Mouse (Mus musculus) testis, postnatal 10 days (tissue): ENCODE results near the gene Grk3.

Experiments used
- DNase-seq: peaks from one replicate; pipeline ENCODE4 v3.0.0; 2021; ENCODE audit warnings: low spot score

Gene Grk3

GRCm38 (mm10) chr5:113015236-113016061 lies at the start of gene Grk3:
Gene Grk3, minus strand, starts transcription at chr5:113015791.
- peak; percentile 70 for DNase-seq

GRCm38 (mm10) chr5:113054308-113054707 lies 38.7 kb upstream of the Grk3 start:
- DNase-seq = peak; percentile 88

GRCm38 (mm10) chr5:113050581-113051185 lies 35.1 kb upstream of the Grk3 start:
- DNase-seq = no peak

DNA sequence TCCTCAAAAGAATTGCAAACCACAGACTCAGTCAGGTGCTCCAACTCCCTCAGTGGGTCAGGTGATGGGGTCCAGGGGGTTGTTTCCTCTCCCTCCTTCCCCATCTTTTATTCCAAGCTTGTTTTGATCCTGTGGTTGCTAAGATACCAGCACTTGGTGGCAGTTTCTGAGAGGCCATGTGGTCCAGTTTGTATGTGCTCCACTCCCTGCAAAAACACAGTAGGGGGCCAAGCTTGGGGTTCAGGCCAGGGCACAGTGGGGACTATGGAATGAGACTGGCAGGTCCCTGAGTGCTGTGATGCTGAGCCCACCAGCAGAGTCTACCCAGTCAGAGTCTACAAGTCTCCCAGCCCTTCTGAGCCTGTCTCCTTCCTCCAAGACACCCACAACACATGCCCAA lies 34.3 kb upstream of the Grk3 start:
- DNase-seq = no peak

DNA sequence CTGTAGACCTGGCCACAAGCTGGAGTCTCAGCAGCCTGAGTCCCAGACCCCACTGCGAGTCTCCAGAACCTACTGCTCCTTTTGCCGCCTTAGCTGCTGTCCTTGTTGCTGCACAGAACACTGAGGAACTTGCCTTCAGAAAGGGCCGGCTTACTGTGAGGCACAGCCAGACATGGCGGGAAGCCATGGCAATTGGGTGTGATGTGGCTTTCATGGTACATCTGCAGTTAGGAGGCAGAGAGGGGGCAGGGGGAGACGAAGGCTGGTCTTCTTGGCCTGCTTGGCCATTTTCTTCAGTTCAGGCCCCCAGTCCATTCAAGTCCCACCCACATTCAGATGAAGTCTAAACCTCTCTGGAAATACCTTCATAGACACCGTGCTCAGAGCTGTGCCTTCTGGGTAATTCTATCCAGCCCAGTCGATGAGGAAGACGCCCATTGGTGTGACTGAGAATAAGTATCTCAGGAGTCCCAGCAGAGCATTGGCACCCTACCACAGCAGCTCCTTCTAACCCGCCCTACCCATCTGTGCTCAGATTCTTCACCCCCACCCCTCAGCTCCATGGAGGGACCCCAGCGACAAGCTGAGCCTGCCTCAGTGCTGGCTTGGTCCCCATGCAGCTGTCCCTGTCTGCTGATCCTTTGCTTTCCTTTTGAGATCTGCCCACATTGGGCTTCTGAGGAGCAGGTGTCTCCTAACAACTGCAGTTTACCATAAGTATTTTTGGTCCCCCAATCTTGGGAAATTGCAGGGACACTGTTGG lies 30.1 kb upstream of the Grk3 start:
- DNase-seq = no peak

- DNase-seq = no peak
These were observed 27.9 kb upstream of the Grk3 start for GRCm38 (mm10) chr5:113043531-113043930.

GRCm38 (mm10) chr5:113041567-113042071 lies 26.0 kb upstream of the Grk3 start:
- no peak for DNase-seq

DNA sequence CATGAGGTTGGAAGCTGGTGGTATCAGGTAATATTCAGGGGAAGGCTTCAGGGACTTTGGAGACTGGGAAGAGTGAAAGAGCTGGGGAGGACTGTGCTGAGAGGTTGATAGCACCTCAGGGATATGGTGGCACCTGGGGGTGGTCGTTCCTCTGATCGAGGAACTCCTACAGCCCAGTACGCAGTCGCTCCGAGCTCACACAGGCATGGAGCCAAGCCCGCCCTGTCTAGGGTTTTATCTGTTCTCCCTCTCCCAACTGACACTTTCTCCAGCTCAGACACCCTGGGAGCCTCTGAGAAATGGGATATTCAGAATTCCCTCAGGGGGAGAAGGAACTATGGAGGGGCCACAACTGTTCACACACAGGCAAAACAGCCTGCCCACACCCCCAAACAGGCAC lies 25.2 kb upstream of the Grk3 start:
- DNase-seq = peak; percentile 52

DNA sequence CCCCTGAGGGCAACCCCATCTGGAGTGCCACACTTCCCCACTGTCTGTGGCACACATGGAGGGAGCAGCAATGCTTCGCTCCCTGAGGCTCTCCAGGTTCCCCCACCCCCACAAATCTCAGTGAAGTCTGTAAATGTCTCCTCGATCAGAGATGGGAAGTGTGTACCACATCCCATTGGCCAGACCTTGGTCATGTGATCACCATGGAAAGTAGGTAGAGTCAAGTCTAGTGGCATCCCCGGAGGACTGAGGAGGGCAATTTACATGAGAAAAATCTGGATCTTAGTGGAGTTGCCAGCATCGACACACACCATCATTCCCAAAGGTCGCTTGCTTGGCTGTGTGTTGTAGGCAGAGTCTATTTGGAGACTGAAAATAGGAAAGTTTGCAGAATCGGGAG lies 23.0 kb upstream of the Grk3 start:
- no peak for DNase-seq

DNA sequence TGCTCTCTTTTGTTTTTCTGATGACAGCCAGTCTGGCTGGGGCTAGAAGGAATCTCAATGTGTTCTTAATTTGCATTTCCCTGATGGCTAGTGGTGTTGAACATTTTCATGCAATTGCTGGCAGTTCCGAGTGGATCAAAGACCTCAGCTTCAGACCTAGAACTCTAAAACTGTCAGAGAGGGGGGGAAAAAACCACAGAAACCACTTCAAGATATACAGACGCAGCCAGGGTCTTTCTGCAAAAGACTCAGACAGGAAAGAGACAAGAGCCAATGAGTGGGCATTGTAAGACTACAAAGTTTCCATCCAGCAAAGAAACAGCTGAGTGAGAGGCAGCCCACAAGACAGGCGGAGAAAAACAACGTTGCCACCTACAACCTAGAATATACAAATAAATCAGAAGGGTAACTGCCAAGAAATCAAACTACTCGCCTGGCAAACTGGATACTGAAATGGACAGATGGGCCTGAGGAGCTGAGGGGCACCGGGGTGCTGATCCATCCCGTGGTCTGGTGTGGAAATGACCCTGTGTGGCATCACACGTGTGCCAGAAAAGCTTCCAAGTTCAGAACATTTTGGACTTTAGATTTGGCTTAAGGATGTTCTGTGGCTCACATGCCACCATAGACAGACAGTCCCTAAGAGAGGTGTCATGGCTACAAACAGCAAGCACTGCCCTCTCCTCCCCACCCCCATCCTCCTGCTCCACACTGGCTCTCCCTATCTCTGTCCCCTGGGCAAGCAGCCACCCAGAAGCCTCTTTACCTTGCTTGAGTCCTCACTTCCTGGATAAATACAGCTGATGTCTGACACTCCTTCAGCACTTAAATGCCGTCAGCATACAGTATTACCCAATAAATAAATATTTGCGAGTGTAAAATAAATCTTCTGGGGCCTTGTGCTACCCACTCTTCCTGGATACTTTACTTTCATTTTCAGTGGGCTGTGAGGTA lies 19.8 kb upstream of the Grk3 start:
- no peak for DNase-seq

GRCm38 (mm10) chr5:113031201-113031754 lies 15.7 kb upstream of the Grk3 start:
- no peak for DNase-seq

- DNase-seq = no peak
These were observed 14.5 kb upstream of the Grk3 start for GRCm38 (mm10) chr5:113030082-113030481.

DNA sequence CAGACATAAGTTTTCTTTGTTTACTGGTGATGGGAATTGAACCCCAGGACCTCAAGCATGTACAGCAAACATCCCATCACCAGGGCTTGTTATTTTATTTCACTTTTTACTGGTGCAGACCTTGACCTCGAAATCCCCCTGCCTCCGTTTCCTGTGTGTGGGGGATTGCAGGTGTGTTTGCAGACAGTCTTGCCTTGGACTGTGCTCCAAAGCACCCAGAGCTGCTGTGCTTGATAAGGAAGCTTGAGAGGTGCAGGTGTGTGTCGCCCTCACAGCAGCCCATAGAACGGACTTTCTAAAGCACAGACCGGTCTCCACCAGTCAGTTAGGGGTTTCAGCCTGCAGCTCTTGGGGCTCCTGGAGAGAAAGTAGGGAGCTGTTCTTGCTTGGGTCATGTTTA lies 11.1 kb upstream of the Grk3 start:
- no peak for DNase-seq

- peak; percentile 72 for DNase-seq
These were observed 8.7 kb upstream of the Grk3 start for GRCm38 (mm10) chr5:113024154-113024764.

DNA sequence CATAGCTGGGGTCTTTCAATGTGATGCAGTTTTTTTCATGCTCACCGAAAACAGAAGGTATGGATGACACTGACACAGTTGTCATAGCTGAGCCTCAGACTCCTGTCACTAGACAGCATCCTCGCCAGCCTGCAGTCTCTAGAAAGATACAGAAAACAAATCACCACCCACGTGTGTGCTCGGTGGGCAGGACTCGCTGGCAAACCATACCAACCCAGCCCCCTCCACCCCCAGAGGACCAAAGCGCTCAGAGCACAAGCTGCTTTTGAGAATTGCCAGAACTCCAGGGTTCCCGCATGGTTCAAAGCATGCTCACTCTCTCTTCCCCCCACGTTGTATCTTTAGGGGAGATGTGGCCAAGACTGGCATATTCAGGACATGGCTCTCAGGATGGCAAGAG lies 2.6 kb upstream of the Grk3 start:
- DNase-seq = no peak

GRCm38 (mm10) chr5:113017004-113017403 lies 1.4 kb upstream of the Grk3 start:
- no peak for DNase-seq

DNA sequence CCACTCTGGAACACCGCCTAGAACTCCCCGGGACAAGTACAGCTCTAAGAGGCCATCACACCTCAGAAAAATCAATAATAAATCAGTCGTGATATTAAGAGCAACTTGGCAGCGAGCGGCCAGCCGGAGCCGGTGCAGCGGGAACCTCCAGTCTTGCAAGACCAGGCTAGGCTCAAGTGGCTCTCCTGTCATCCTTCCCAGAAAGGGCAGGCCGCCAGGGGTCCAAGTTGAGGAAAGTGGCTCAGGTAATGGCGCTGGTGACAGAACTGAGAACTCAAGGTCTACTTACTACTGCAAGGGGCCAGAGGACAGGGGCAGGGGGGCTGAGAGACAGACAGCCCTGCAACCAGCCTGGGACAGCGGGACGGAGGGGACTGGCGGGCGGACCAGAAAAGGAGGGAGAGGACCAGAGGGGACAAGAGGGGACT lies 769 bp downstream of the Grk3 start:
- peak; percentile 53 for DNase-seq

DNA sequence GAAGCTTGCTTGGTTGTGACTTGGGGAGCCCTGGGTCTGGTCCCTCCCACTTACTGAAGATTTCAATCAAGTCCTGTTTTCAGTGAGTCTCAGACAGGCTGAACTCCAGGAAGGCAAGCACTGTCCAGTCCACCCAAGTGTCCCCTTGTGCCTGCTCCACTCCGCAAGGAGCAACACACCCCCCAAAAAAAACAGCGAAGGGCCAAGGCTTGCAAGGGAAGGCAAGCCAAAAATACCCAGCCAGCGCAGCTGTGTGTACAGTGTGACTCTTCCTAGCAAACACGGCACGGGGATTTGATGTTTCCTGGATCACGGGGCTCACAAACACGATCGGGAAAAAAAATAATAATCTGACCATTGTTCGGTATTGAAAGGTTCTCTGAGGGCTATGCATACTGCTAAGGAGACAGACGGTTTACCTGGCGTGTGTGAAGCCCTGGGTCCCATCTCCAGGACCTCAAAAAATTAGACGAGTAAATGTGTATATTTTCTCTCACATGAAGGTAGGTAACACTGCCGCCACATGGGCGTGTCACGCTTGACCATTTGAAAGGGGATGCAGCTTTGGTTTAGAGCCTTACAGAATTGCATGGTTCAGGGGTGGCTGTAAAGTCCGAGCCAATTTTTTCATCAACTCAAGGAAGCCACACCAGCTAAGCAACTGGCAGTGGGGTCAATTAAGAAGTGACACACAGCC lies 1.3 kb downstream of the Grk3 start:
- no peak for DNase-seq

GRCm38 (mm10) chr5:113011926-113012325 lies 3.7 kb downstream of the Grk3 start:
- no peak for DNase-seq

- DNase-seq = no peak
These were observed 6.3 kb downstream of the Grk3 start for GRCm38 (mm10) chr5:113009183-113009820.
